8 mouse cellular contexts compared by ENCODE assay signal in genomic region chr4:53440010-53440815, GRCm38 (mm10). TPM values are rescaled to one million over a fixed set of nuclear protein-coding genes. Genes with fewer than 3 reads are reported as not detected.
DNase-seq lines count a peak whose midpoint lies in the region; ATAC-seq and TF ChIP-seq lines count a peak whose summit lies in the region.

Gene Slc44a1 (plus strand): TSS chr4:53440413.

- peak within 1 kb of the TSS; percentile 81 for H3K4me3 ChIP-seq in bone marrow, adult 2 months (replicated peaks; ENCODE audit: control insufficient read depth, low read depth, low read length)
- peak within 1 kb of the TSS; percentile 91 for H3K4me3 ChIP-seq in embryonic facial prominence, embryonic 14.5 days (ENCODE audit: low read depth, low read length)
- peak within 1 kb of the TSS; percentile 88 for H3K4me3 ChIP-seq in heart, adult 2 months
- H3K4me3 ChIP-seq in limb, embryonic 15.5 days: peak within 1 kb of the TSS; percentile 89
- peak within 1 kb of the TSS; percentile 81 for H3K4me3 ChIP-seq in midbrain, postnatal 0 days (ENCODE audit: low read depth, low read length)

- no peaks in the 10 kb centered on the region for H3K36me3 ChIP-seq in embryonic facial prominence, embryonic 14.5 days (ENCODE audit: control insufficient read depth, insufficient read depth, low read length)
- peaks cover 9% of the 10 kb centered on the region for H3K36me3 ChIP-seq in heart, adult 2 months (ENCODE audit: control insufficient read depth, insufficient read depth, low read length)
- no peaks in the 10 kb centered on the region for H3K36me3 ChIP-seq in limb, embryonic 15.5 days
- no peaks in the 10 kb centered on the region for H3K36me3 ChIP-seq in midbrain, postnatal 0 days (ENCODE audit: insufficient read depth, low read length)

- peak; percentile 77 for TF ChIP-seq POLR2A in bone marrow, adult 2 months (IDR thresholded peaks at IDR 0.05; ENCODE audit: borderline replicate concordance, control insufficient read depth, low read depth, low read length)
- TF ChIP-seq POLR2A in heart, adult 2 months (IDR thresholded peaks at IDR 0.05; ENCODE audit: insufficient read depth, low read depth, low read length): peak; percentile 75

- peak; percentile 82 to 87 for DNase-seq in B cell, adult 2 months
- DNase-seq in embryonic facial prominence, embryonic 14.5 days (ENCODE audit: low spot score): peak; percentile 97
- DNase-seq in heart, adult 2 months: peak; percentile 90 to 94
- DNase-seq in kidney, adult 8-10 months: peak; percentile 78 to 85
- DNase-seq in midbrain, postnatal 0 days (ENCODE audit: low spot score): peak; percentile 95
- DNase-seq in spleen, postnatal 14 days (ENCODE audit: low spot score in 2 of 2): peak; percentile 67 to 77

- H3K9ac ChIP-seq in embryonic facial prominence, embryonic 14.5 days (ENCODE audit: low read depth, low read length): peak within 1 kb of the TSS; percentile 88
- peak within 1 kb of the TSS; percentile 100 for H3K9ac ChIP-seq in heart, adult 2 months (ENCODE audit: low read depth, low read length)
- peak within 1 kb of the TSS; percentile 65 for H3K9ac ChIP-seq in limb, embryonic 15.5 days
- peak within 1 kb of the TSS; percentile 89 for H3K9ac ChIP-seq in midbrain, postnatal 0 days (replicated peaks; ENCODE audit: low read length, poor library complexity, severe bottlenecking)

- TF ChIP-seq CTCF in bone marrow, adult 2 months (IDR thresholded peaks at IDR 0.05; ENCODE audit: control insufficient read depth, insufficient read depth, low read length): no peak
- TF ChIP-seq CTCF in heart, adult 2 months (IDR thresholded peaks at IDR 0.05): peak; percentile 29
- peak; percentile 26; the same call in 1 of the 2 replicates for TF ChIP-seq CTCF in midbrain, postnatal 0 days (IDR thresholded peaks at IDR 0.05)

- peak within 1 kb of the TSS; percentile 97 for H3K27ac ChIP-seq in bone marrow, adult 2 months (ENCODE audit: control insufficient read depth, insufficient read depth, low read depth, low read length, poor library complexity)
- H3K27ac ChIP-seq in embryonic facial prominence, embryonic 14.5 days (replicated peaks; ENCODE audit: low read depth, low read length): peak within 1 kb of the TSS; percentile 84
- H3K27ac ChIP-seq in heart, adult 2 months: peak within 1 kb of the TSS; percentile 97
- peak within 1 kb of the TSS; percentile 89 for H3K27ac ChIP-seq in limb, embryonic 15.5 days
- H3K27ac ChIP-seq in midbrain, postnatal 0 days (ENCODE audit: low read depth, low read length): peak within 1 kb of the TSS; percentile 84

- no peaks in the 10 kb centered on the region for H3K9me3 ChIP-seq in embryonic facial prominence, embryonic 14.5 days (ENCODE audit: control insufficient read depth, low read length)
- no peaks in the 10 kb centered on the region for H3K9me3 ChIP-seq in limb, embryonic 15.5 days
- H3K9me3 ChIP-seq in midbrain, postnatal 0 days (ENCODE audit: low read length): no peaks in the 10 kb centered on the region

- H3K4me2 ChIP-seq in embryonic facial prominence, embryonic 14.5 days (ENCODE audit: low read depth, low read length): peak within 1 kb of the TSS; percentile 98
- H3K4me2 ChIP-seq in limb, embryonic 15.5 days: peak within 1 kb of the TSS; percentile 98
- peak within 1 kb of the TSS; percentile 83 for H3K4me2 ChIP-seq in midbrain, postnatal 0 days (ENCODE audit: low read depth, low read length, poor library complexity, severe bottlenecking)

- ATAC-seq in embryonic facial prominence, embryonic 14.5 days (ENCODE audit: low read depth): peak; percentile 97
- ATAC-seq in limb, embryonic 15.5 days (ENCODE audit: insufficient number of reproducible peaks, low FRiP score, low TSS enrichment, low read depth): peak; percentile 98
- ATAC-seq in midbrain, postnatal 0 days (ENCODE audit: low FRiP score): peak; percentile 97

- peaks cover 2% of the 10 kb centered on the region; the same call in 1 of the 2 replicates for H3K79me2 ChIP-seq in heart, adult 2 months (replicated peaks; ENCODE audit: control insufficient read depth, insufficient read depth, low read length)

- H3K4me1 ChIP-seq in bone marrow, adult 2 months (ENCODE audit: control insufficient read depth, insufficient read depth, low read length): peaks cover 1% of the 10 kb centered on the region; the same call in 1 of the 2 replicates
- peaks cover 27% of the 10 kb centered on the region for H3K4me1 ChIP-seq in embryonic facial prominence, embryonic 14.5 days (ENCODE audit: control insufficient read depth, insufficient read depth, low read length)
- H3K4me1 ChIP-seq in heart, adult 2 months (ENCODE audit: control insufficient read depth, insufficient read depth, low read length): peaks cover 7% of the 10 kb centered on the region
- H3K4me1 ChIP-seq in limb, embryonic 15.5 days: peaks cover 29% of the 10 kb centered on the region
- H3K4me1 ChIP-seq in midbrain, postnatal 0 days (ENCODE audit: insufficient read depth, low read length): 0 out of 2 replicates have a peak, but pooled peaks cover 4% of the 10 kb centered on the region

- H3K27me3 ChIP-seq in embryonic facial prominence, embryonic 14.5 days (replicated peaks; ENCODE audit: control insufficient read depth, insufficient read depth, low read length): no peaks in the 10 kb centered on the region
- no peaks in the 10 kb centered on the region for H3K27me3 ChIP-seq in heart, adult 2 months (ENCODE audit: control insufficient read depth, insufficient read depth, low read length)
- no peaks in the 10 kb centered on the region for H3K27me3 ChIP-seq in limb, embryonic 15.5 days
- H3K27me3 ChIP-seq in midbrain, postnatal 0 days (ENCODE audit: insufficient read depth, low read length): no peaks in the 10 kb centered on the region

- intact Hi-C loops in heart, adult 2 months (cut with DNase I): loop anchor here (1.0 to 5.0 kb wide), 5 partner anchors 107 to 428 kb away; partner anchors contain the start of genes Fsd1l and Nipsnap3b

- 1% methylated on average over 111 of the region's 122 CpGs for WGBS in bone marrow, adult 2 months
- WGBS in embryonic facial prominence, embryonic 14.5 days: under 1% methylated on average over 27 of the region's 122 CpGs
- WGBS in heart, adult 2 months: under 1% methylated on average over 115 of the region's 122 CpGs
- under 1% methylated on average over 105 of the region's 122 CpGs for WGBS in limb, embryonic 15.5 days
- WGBS in midbrain, postnatal 0 days: 0% methylated on average over 47 of the region's 122 CpGs

- no peak for TF ChIP-seq EP300 in heart, adult 2 months (IDR thresholded peaks at IDR 0.05; ENCODE audit: insufficient read depth, low read depth, low read length)

RNA-seq across cellular contexts. Expression of gene Slc44a1, which starts in this region (rescaled TPM):
- 6.8 and 10.2 TPM in 2 replicates for polyA plus RNA-seq in bone marrow, adult 2 months (2011; ENCODE audit: insufficient read depth, insufficient read length, low replicate concordance, missing spikeins)
- polyA plus RNA-seq in embryonic facial prominence, embryonic 14.5 days (2014; fragmentation: Nextera tagmentation; extraction: Ambion mirVana): 56.0 and 61.8 TPM in 2 replicates
- 10 to 100 TPM; 26.4 to 32.3 TPM for total RNA-seq in heart, adult 2 months (2021)
- 22.7 and 45.7 TPM in 2 replicates for polyA plus RNA-seq in heart, adult 2 months (2012; rRNA removed)
- polyA plus RNA-seq in limb, embryonic 15.5 days (2015; fragmentation: Nextera tagmentation; extraction: Ambion mirVana): 27.0 and 36.9 TPM in 2 replicates
- total RNA-seq in midbrain, postnatal 0 days (2014; rRNA removed): 23.2 and 24.2 TPM in 2 replicates
- 8.3 and 8.6 TPM in 2 replicates for polyA plus RNA-seq in midbrain, postnatal 0 days (2015; fragmentation: Nextera tagmentation; extraction: Ambion mirVana)

Comparison
In these comparisons a context has a peak if more than half of its experiments do, and no peak if none do; other contexts are left out.
1. Peak in every context shown above with its lines: DNase-seq, ATAC-seq, H3K4me3 ChIP-seq and H3K27ac ChIP-seq.